Mouse (Mus musculus) brain, adult 2 months (tissue): ENCODE measurements around the gene Twf2.

Source experiments
- DNase-seq: peaks from one replicate; pipeline ENCODE4 v3.0.0; 2011; ENCODE audit warnings: low read depth, low spot score

The Twf2 gene

DNA sequence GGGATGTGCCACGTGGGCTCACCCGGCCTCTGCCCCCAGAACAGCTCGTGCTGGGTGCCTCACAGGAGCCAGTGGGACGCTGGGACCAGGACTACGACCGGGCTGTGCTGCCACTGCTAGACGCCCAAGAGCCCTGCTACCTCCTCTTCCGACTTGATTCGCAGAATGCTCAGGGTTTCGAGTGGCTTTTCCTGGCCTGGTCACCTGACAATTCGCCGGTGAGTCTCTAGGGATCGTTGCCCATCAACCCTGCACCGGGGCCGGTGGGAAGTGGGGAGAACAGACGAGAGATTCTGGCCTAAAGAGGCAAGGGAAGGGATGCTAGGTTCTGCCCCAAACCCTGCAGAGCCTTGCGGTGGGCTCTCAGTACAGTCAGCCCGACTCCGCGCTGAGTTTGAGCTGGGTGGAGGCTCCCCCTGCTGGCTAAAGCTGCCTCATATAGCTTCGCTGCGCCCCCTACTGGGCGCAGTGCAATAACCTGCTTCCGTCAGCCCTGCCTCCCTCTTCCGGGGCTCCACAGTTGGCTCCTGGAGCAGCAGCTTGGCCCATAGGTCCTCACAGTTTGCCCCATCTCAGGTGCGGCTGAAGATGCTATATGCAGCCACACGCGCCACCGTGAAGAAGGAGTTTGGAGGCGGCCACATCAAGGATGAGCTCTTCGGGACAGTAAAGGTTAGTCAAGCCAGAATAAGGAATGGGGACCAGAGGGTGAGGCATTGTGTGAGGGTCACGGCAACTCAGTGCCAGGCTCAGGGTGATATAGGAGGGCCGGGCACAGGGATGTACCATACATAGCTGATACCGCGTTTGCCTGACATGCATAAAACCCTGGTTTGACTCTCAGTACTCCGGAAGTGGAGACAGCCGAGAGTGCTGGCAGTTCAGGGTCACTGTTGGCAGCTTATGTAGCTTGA lies 9.0 kb downstream of the Twf2 start:
- DNase-seq = peak; percentile 95

DNA sequence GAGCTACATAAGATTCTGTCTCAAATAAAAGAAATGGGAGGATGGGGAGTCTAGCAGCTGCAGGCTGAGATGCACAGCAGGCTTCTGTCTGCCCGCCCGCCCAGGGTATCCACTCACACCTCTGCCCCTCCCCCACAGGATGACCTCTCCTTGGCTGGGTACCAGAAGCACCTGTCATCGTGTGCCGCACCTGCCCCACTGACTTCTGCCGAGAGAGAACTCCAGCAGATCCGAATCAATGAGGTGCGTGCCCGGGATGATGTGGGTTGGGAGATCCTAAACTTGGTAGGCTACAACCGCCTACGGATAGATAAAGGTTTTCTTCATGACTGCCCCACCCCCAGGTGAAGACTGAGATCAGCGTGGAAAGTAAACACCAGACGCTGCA lies 9.7 kb downstream of the Twf2 start:
- DNase-seq = no peak

DNA sequence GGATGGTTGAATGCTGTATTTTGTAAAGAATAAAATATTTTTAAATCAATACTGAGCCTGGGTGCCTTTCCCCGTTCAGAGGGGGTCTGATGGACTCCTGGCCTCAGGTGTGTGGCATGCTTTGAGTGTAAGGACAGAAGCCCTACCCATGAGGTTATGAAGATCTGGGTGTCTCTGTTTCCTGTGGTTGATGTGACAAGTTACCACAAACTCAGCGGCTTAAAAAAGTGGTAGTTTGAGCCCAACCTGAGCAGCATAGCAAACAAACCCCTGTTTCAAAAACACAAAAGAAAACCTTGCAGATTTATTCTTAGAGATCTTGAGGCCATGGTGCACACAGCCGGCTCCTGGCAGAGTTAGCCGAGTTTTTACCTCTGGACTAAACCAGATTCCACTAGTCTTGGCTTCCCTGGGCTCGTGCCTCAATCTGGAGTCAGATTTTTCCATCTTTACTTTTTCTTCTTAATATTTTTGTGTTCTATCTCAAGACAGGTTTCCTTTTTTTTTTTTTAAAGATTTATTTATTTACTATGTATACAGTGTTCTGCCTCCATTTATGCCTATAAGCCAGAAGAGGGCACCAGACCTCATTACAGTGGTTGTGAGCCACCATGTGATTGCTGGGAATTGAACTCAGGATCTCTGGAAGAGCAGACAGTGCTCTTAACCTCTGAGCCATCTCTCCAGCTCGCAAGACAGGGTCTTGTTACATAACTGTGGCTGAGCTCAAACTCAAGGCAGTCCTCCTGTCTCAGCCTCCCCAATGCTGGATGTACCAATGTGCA lies 12.6 kb downstream of the Twf2 start:
- no peak for DNase-seq

DNA sequence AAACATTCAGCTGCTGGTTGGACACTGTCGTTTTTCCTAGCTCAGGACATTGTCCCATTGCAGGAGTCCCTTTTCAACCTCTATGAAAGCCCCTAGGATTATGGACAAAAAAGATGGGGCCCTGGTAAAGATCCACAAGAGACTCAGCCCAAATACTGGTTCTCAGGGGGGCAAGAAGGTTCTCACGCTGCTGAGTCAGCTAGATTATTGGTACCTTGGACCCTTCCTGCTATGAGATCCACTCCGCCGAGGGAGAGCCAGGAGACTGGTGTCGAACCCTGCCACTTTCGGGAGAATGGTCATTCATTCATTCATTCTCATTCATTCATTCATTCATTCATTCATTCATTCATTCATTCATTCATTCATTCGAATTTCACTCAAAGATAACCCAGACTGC lies 14.1 kb downstream of the Twf2 start:
- DNase-seq = no peak

DNA sequence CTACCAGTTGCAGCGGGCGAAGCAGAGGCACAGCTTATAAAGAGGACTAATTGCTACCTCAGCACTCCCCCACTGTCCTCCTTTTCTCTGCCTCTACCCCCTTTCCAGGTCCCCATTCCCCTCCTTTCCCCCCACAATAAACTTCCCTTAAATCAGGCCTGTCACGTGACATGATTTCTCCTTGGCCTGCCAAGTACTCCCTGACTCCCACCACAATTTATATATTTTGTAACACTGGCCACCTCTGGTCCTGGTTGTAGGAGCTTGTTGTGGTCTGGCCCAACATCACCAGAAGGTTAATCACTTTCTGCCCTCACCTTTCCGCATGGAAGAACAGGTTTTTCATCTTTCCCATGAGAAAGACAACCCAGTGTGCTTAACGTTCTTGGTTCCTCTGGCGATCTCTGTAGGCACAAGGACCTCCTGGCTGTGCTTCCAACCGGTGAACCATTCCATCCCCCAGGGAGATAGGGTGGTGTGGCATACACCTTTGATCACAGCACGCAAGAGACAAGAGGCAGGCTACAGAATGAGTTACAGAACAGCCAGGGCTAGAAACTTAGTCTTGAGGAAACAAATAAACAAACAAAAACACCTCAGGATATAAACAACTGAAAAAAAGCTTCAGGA lies 18.1 kb downstream of the Twf2 start:
- no peak for DNase-seq

DNA sequence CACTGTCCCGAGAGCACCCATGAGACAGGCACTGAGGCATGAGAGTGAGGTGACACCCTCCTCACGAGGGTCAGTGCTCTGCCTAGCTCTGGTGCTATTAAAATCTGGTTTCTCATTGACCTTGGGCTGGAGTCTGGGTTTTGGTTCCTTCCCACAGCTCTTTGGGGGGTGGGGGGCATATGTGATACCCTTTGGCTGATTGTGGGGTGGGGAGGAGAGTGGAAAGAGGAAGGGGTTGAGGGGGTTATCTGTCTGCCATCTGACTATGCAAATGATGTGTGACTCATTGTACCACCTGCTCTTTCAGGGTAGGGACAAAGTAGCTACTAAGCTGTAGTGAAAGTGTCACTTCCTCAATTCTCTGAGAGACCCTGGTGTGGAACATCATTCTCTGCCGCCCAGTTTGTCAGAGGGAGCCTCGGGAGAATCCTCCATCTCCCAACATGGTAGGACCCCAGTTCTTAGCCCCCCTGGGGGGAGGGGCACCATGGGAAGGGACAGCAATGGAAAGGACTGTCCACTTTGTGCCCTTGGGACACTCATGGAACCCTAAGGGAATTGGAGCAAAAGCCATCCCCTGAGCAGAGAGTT lies 19.4 kb downstream of the Twf2 start, which contains the start of gene Tlr9:
Gene Tlr9 (plus strand): TSS at position 338 of the 591 bp plus-strand sequence.
- DNase-seq = no peak

DNA sequence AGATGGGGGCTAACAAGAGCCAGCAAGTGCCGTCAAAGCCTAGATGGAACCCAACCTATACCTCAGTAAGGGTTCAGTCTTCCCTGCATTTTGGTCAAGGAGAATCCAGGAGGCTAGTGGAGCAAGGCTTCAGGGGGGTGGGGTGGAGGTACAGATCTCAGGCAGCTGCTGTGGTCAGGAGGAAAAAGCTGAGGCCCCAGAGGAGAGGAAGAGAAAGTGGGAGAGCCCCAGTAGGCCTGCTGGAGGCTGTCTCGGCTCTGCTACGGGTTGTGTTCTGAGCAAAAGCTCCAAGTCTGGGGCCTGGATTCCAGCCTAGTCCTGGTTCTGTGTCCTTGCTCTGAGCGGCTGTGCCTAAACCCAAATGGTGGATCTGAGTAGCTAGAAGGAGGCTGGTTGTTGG lies 20.1 kb downstream of the Twf2 start:
- DNase-seq = no peak

DNA sequence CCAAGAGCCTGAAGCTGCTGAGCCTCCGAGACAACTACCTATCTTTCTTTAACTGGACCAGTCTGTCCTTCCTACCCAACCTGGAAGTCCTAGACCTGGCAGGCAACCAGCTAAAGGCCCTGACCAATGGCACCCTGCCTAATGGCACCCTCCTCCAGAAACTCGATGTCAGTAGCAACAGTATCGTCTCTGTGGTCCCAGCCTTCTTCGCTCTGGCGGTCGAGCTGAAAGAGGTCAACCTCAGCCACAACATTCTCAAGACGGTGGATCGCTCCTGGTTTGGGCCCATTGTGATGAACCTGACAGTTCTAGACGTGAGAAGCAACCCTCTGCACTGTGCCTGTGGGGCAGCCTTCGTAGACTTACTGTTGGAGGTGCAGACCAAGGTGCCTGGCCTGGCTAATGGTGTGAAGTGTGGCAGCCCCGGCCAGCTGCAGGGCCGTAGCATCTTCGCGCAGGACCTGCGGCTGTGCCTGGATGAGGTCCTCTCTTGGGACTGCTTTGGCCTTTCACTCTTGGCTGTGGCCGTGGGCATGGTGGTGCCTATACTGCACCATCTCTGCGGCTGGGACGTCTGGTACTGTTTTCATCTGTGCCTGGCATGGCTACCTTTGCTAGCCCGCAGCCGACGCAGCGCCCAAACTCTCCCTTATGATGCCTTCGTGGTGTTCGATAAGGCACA lies 22.7 kb downstream of the Twf2 start:
- no peak for DNase-seq

DNA sequence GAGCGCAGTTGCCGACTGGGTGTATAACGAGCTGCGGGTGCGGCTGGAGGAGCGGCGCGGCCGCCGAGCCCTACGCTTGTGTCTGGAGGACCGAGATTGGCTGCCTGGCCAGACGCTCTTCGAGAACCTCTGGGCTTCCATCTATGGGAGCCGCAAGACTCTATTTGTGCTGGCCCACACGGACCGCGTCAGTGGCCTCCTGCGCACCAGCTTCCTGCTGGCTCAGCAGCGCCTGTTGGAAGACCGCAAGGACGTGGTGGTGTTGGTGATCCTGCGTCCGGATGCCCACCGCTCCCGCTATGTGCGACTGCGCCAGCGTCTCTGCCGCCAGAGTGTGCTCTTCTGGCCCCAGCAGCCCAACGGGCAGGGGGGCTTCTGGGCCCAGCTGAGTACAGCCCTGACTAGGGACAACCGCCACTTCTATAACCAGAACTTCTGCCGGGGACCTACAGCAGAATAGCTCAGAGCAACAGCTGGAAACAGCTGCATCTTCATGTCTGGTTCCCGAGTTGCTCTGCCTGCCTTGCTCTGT lies 23.3 kb downstream of the Twf2 start:
- DNase-seq = peak; percentile 81

DNA sequence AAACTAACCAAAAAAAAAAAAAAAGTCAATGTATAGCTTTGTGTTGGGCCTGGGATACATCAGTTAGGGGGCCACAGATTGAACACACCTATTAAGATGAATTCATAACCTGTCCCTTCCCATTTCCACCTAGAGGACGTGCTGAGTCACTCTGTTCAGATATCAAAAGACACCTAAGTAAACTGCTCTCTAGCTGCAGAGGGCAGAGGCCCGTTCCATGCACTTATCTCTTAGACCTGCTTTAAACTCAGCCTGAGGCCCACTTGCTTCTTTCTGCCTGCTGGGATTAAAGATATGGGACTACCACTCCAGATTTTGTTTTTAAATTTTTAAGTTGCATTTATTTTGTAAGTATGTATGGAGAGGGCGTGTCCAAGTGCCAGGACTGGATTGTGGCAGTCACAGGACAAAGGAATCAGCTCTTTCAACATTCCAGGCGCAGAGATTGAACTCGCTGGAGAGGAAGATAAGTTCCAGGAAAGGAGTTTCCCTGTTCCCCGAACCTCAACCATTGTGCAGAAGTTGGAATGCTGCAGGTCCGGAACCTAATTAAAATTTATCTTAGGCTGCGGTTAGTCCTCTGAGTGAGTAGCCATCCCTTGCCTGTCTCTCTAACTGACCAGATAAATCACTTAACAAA lies 25.0 kb downstream of the Twf2 start:
- no peak for DNase-seq

DNA sequence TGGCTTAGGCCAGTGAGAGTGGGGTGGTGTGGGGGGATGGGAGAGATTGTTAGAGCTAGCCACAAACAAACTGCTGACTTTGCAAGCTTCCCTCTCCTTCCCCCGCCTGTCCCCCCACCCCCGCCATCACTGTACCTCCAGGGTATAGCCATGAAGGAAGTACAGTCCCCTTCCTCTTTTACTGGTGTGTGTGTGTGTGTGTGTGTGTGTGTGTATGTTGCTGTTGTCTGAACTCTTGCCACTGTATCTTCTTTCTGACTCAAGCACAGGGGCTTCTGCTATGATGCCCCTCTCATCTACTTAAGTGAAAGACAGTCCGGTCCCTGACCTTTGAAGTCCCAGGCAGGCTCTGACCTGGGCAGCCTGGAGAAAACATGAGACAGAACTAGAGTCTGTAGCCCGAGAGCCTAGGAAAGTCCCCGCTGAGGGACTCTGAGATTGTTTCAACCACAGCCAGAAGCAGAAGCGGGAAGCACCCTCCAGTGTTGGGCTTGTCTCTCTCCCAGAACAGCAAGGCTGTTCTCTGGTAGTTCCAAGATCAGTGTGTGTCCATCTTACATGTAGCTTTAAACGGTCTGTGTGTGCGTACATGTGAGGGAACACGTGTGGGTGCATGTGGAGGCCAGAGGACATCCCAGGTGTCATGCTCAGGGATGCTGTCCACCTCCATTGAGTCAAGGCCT lies 27.3 kb downstream of the Twf2 start:
- DNase-seq = peak; percentile 48

DNA sequence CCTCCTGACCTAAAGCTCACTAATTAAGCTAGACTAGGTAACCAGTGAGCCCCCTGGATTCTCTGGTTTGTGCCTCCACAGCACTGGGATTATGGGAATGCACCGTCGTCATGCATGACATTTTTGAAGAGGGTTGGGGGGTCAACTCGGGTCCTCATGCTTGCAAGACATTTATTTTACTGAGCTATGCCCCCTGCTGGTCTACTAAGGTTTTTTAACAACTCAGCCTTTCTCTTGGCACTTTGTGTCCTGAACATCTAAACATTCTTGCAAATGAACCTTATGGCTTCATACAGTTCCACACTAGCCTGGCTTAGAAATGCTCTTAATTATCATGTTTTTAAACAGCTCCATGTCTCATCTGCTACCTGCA lies 27.8 kb downstream of the Twf2 start:
- peak; percentile 45 for DNase-seq

DNA sequence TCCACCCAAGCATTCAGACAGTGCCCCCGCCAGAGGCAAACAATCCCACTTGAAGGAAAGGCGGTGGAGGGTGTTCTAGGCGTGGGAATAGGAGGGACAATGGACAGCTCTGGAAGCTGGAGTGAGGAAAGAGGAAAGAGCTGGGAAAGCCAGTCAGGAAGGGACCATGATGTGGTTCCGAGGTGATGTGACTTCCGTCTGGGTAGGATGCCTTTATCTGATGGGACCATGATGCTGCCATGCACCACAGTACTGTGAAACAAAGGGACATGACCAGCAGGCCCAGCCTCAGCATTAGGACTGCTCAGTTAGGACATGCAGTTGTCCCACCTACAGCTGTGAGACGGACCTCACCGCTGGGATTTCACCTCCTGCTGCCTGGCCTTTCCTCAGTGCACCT lies 28.3 kb downstream of the Twf2 start:
- DNase-seq = no peak

DNA sequence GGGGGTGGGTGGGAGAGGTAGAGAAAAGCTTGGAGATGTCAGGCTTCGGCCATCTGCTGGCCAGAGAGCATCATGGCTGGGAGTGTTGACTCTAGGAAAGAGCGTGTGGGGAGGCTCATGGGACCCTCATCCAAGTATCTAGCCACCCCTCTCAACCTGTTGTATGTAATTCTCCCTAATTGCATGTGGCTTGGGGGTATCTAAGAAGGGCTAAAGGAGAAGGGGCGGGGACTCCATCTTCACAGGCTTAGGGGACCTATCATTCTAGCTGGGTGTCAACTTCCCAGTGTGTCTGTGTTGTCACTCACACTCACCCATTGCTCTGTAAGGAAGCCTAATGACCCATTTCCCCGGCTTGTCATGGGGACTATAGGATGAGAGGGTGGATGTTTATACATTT lies 28.9 kb downstream of the Twf2 start:
- DNase-seq = no peak

DNA sequence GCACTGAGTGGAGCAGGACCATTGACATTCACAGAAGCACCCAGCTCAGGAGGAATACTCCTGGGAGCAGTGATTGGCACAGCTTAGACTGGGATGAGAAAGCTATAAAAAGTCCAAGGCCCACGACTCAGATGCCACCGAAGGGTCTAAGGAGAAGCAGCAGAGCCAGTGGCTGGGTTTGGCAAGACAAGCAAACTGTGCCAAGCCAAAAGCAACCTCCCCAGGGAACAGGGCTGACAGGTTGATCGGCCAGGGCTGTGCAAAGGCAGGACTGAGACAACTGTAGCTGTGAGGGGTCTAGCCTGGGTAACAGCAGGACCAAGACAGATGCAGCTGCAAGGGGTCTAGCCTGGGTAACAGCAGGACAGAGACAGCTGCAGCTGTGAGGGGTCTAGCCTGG lies 30.0 kb downstream of the Twf2 start:
- DNase-seq = no peak

DNA sequence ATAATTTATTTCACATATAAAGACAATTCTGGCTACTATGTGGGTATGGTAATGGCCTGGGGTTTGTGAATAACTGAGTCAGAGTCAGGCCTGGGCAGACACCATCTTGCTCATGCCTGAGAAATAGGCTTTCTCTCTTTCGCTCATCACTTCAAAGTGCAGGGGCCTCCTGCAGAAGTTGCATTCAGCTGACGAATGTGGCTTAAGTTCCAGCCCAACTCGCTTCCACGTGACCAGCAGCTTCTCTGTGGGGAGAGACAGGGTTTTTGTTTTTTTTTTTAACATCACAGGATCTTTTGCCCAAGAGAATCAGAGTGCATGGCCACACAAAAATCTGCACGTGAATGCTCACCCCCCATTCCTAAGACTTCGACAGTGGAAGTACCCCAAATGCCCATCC lies 31.0 kb downstream of the Twf2 start:
- DNase-seq = no peak

DNA sequence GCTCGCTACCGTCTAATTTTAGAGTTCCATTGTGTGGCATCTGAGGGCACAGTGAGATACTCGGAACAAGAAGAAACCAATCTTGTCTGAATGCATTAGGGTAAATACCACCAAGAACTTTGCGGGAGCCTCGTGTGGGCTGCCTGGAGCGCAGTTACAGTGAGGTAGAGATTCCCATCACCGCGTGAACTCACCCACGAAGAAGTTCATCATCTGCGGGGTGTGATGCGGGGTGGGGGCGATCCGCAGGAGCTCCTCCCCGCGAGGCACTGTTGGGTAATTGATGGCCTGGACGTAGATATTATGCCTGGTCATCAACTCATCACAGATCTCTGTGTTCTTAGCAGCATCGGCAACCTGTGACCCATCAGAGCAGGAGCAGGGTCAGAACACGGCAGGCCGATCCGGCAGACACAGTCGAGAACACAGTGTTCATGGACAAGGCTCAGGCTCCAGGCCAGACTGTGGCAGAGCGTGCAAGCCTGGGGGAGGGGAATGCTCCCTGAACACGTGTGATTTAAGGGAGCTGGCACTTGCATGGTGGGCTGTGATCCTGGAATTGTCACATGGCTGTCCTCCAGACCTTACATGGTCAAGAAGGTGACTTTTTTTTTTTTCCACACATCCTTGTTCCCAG lies 32.4 kb downstream of the Twf2 start:
- peak; percentile 70 for DNase-seq

DNA sequence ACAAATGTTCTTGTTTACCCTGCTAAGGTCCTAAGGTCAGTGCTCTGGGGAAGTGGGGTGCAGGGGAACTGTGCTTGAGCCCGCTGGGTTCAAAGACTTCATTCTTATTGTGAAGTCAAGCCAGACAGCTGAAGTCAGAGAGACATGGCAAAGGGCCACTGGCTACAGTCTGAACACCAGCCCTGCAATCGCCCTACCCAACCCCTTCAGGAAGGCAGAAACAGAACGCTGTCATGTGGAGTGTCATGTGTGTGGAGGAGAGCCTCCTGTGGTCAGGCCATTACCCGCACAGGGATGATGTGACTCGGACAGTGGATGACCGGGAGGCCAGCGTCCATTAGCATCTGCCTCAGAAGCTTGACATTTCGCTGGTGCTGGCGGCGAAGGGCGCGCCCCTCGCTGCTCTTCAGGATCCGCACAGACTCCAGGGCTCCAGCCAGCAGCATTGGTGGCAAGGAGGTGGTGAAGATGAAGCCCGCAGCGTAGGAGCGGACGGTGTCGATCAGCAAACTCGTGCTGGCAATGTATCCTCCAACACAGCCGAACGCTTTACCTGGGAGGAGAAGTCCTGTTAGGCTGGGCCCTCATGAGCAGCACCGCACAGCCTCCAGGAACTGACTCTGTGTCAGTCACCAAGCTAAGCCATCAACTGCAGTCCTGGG lies 33.4 kb downstream of the Twf2 start:
- DNase-seq = no peak

DNA sequence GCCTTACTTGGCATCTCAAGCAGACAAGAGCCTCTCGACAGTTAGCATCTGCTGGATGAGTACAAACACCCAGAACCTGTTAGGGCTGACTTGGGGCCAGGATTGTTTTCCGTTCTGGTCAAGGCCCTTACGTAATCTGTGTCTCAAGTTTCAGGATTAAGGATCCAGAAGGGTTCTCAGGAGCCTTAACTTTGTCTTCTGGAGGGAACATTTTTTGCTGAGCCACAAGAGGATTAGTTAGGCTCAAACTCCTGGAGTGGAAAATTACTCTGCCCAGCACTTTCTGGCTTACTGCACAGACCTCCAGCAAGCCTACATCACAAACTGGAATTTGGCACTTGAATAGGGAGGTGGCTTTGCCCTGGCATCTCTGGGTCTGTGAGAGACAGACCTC lies 33.9 kb downstream of the Twf2 start:
- DNase-seq = no peak
